Mouse (Mus musculus): Measurements from ENCODE around the gene Anp32b.

Anp32b gene

GRCm38 (mm10) chr4:46452481-46452850 is 1.8 kb downstream of the Anp32b start:
- DNase-seq (ENCODE audit: extremely low read depth, low read depth, low spot score) = no peak

- DNase-seq (ENCODE audit: extremely low read depth, low read depth, low spot score) = no peak
Measured at GRCm38 (mm10) chr4:46452855-46453719, 2.4 kb downstream of the Anp32b start.

GRCm38 (mm10) chr4:46454097-46454864 is 3.6 kb downstream of the Anp32b start:
- no peak for DNase-seq (ENCODE audit: extremely low read depth, low read depth, low spot score)

GRCm38 (mm10) chr4:46456762-46457161 is 6.1 kb downstream of the Anp32b start:
- no peak for DNase-seq (ENCODE audit: extremely low read depth, low read depth, low spot score)

- DNase-seq (ENCODE audit: extremely low read depth, low read depth, low spot score) = no peak
Measured at GRCm38 (mm10) chr4:46457186-46457585, 6.5 kb downstream of the Anp32b start.

- no peak for DNase-seq (ENCODE audit: extremely low read depth, low read depth, low spot score)
Measured at GRCm38 (mm10) chr4:46458411-46458810, 7.7 kb downstream of the Anp32b start.

GRCm38 (mm10) chr4:46463130-46463830 is 12.6 kb downstream of the Anp32b start:
- DNase-seq (ENCODE audit: extremely low read depth, low read depth, low spot score) = no peak

- DNase-seq (ENCODE audit: extremely low read depth, low read depth, low spot score) = no peak
Measured at GRCm38 (mm10) chr4:46465740-46466139, 15.0 kb downstream of the Anp32b start.

GRCm38 (mm10) chr4:46475101-46475500 is 24.4 kb downstream of the Anp32b start:
- DNase-seq (ENCODE audit: extremely low read depth, low read depth, low spot score) = no peak

- no peak for DNase-seq (ENCODE audit: extremely low read depth, low read depth, low spot score)
Measured at GRCm38 (mm10) chr4:46479081-46479480, 28.4 kb downstream of the Anp32b start.

GRCm38 (mm10) chr4:46485696-46486417 is 35.2 kb downstream of the Anp32b start:
- DNase-seq (ENCODE audit: extremely low read depth, low read depth, low spot score) = peak; percentile 28

GRCm38 (mm10) chr4:46487348-46487747 is 36.6 kb downstream of the Anp32b start:
- DNase-seq (ENCODE audit: extremely low read depth, low read depth, low spot score) = no peak

- DNase-seq (ENCODE audit: extremely low read depth, low read depth, low spot score) = peak; percentile 21
Measured at GRCm38 (mm10) chr4:46489028-46489925, 38.6 kb downstream of the Anp32b start, which contains the start of gene Nans. Nans (plus strand) TSS chr4:46489248.

- no peak for DNase-seq (ENCODE audit: extremely low read depth, low read depth, low spot score)
Measured at GRCm38 (mm10) chr4:46493071-46493470, 42.4 kb downstream of the Anp32b start.

GRCm38 (mm10) chr4:46495543-46495942 is 44.8 kb downstream of the Anp32b start:
- DNase-seq (ENCODE audit: extremely low read depth, low read depth, low spot score) = no peak

- DNase-seq (ENCODE audit: extremely low read depth, low read depth, low spot score) = no peak
Measured at GRCm38 (mm10) chr4:46497286-46497892, 46.7 kb downstream of the Anp32b start.

- no peak for DNase-seq (ENCODE audit: extremely low read depth, low read depth, low spot score)
Measured at GRCm38 (mm10) chr4:46498511-46498910, 47.8 kb downstream of the Anp32b start.

GRCm38 (mm10) chr4:46498976-46499375 is 48.3 kb downstream of the Anp32b start:
- DNase-seq (ENCODE audit: extremely low read depth, low read depth, low spot score) = no peak
